Mouse (Mus musculus) thymus, postnatal 25 days (tissue): ENCODE data around the gene Avl9.

ENCODE experiments used
- DNase-seq: peaks from one replicate; pipeline ENCODE4 v3.0.0; 2022

Gene Avl9

DNA sequence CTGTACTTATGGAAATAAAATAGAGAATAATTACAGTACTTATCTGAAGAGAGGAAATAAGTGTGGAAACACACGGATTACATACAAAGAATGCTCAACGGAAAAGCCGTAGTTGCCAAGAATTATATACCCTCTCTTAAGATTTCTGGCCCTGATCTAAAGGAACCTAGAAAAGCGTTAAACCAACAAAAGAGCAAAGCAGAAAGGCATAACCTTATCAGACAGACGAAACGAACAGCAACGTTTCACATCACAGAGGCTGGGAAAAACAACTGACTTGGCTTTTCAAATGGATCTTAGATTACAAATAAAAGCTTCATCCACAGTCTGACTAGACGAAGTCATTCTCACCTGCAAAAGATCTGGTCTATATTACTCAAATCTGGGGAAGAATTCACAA lies 81.5 kb downstream of the Avl9 start:
- no peak for DNase-seq

DNA sequence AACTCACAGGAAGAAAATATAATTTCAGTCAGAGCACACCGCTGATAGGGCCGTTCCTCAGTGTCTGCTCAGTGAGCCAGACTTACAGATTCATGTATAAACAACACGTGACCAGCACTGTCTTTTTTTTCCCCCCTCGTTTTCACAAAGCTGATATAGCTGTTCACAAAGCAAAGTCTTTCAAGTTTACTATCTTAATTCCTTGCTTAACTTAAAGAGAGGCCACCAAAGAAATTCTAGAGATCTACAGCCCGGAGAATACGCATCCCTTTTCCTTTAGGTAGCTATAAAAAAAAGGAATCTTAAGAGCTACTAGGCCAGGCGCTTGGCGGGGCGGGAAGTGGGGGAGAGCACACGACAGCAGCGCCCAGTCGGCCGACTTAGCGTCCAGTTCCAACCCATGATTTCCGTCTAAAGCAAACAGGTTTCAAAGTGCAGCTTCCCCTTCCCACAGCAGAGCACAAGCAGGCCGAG lies 82.0 kb downstream of the Avl9 start:
- DNase-seq = peak; percentile 34

DNA sequence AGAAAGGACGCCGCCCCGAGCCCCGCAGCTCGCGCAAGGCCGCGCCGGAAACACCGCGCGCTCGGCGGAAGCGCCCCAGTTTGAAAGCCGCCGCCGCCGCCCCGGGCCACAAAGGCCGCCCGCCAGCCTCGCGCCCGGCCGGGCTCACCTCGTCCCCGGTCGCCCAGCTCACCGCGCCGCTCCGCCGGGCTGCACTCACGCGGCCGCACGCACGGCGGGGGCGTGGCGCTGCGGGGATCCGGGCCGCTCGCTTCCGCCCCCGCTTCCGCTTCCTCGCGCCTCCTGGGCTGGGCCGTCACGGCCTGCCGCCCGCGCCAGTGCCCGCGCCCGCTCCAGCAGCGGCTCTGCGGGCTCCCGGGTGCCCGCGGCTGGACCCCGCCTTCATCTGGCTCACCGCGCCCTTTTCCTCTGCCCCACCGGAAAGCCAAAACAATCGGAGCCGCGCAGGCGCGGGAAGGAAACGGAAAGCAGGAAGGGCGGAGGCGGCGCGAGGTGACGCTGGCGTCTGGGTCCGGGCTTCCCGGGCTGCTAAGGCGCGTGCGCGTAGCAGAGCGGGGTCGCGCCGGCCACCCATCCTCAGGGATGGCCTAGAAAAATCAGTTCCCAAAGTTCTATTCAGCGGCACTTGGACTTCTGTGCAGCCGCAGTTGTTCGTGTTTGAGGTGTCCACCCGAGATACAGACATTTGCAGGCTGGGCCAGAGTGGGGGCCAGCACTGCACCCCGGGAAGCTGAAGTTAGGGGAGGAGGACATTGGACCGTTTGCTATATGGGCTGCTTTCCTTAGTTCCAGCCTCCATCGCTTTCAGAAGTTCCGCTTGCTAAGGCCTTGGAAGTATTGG lies 82.8 kb downstream of the Avl9 start, which contains the start of gene Kbtbd2:
TSS of gene Kbtbd2 (minus strand) at position 503 of the 841 bp plus-strand sequence.
- DNase-seq = peak; percentile 93

DNA sequence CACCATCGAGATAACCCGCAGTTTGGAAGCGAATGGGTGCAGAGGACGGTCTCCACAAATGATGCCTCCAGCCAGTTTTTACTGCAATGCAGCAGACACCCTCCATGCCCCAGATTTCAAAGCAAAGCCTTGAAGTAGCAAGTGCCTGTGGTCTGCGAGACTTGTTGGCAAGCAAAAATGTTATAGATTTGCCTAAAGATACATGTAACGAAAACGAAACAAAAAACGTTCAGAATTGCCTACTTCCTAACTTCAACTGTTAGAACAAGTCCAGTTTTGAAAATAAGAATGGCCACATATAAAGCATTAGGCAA lies 83.4 kb downstream of the Avl9 start:
- no peak for DNase-seq

DNA sequence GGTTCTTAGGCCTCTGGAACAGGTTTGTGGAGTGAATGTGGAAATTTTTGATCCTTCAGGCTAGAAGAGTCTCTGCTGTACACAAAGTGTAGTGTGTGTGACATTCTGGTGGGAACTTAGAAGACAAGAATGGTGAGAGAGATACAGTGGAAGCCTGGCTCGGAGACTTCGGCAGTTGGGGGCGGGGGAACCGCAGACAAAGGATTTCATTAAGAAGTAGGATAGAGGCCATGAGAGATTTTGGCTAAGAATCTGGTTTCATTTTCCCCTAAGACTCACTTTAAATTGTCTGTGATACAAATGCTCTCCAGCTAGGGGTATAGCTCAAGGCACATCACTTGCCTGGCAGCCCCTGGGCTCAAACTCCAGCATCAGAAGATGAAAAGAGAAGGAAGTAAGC lies 90.3 kb downstream of the Avl9 start:
- DNase-seq = no peak

DNA sequence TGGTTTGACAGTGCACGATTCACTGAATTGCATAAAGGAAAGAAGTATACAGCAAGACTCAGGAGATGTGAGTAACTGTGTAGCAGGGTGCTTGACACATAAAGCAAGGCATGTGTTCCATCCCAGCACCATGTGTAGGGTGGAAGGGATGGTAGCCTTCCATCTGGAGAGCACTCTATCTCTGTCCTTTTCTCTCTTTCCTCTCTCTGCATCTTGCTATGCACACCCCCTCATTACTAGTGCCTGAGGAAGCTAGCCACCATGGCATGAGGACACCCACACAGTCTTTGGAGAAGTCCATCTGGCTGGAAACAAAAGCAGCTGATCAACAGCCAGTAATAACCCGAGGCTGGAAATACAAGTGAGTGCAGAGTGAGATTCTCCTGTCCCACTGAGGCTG lies 91.5 kb downstream of the Avl9 start:
- DNase-seq = no peak

DNA sequence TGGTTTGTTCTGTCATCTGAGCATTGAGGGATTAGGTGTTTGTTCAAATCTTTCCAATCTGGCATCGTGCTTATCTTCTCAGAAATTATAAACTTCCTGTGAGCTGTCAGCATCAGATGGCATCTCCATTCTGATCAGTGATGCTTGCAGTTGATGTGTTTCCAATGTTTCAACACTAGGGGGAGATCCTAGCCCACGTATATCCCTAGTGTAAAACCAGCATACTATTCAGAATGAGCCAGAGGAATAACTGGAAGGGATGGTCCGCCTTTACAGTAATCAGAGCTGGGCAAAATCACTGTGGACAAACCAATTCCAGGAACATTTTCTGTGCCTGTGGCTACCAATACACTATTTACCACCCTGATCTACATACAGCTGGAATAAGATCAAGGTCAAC lies 94.0 kb downstream of the Avl9 start:
- peak; percentile 45 for DNase-seq
